Mouse (Mus musculus): ENCODE data around the gene Lrig2.

- TF ChIP-seq CTCF (IDR thresholded peaks at IDR 0.05; ENCODE audit: low read depth, low read length): no peak
- TF ChIP-seq POLR2A (IDR thresholded peaks at IDR 0.05; ENCODE audit: extremely low read depth, insufficient read depth, low read length): no peak
Measured at GRCm38 (mm10) chr3:104390072-104390471, 121.6 kb downstream of the Lrig2 start.
